Comparison of ENCODE assay signal across 9 mouse cellular contexts in genomic region chr6:92786701-92787375, GRCm38 (mm10). TPM values are rescaled to one million over a fixed set of nuclear protein-coding genes. Genes with fewer than 3 reads are reported as not detected.
DNase-seq lines count a peak whose midpoint lies in the region; ATAC-seq lines count a peak whose summit lies in the region.
"Had no signal": no experiment of that assay in that cellular context is flagged by ENCODE, and none has a peak within 500 bp of the region (broad histone marks: within the 10 kb centered on the region; RNA-seq: fewer than 3 reads in every experiment).

No protein-coding gene starts in this region.

- intact Hi-C loops in left cerebral cortex, postnatal 14 days (cut with DNase I), result loop anchor here (1.0 to 10.0 kb wide), 6 partner anchors 156 to 1678 kb away; partner anchors contain the start of gene Adamts9

- 0 out of 2 replicates have a peak overlapping the region, but pooled peaks have one; percentile 11 for H3K9ac ChIP-seq in lung, embryonic 16.5 days (ENCODE audit: low read length)
- H3K9ac ChIP-seq in forebrain, embryonic 11.5 days (ENCODE audit: low read length), result peak overlapping the region; percentile 41; the same call in 1 of the 2 replicates
- peak overlapping the region; percentile 43; the same call in 1 of the 2 replicates for H3K9ac ChIP-seq in limb, embryonic 13.5 days
- H3K9ac ChIP-seq in stomach, embryonic 15.5 days, result peak overlapping the region; percentile 4; the same call in 1 of the 2 replicates
- H3K9ac ChIP-seq: liver, embryonic 13.5 days had no signal

- H3K36me3 ChIP-seq in lung, embryonic 16.5 days (ENCODE audit: control insufficient read depth, insufficient read depth, low read length), result peaks cover 15% of the 10 kb centered on the region
- no peaks in the 10 kb centered on the region for H3K36me3 ChIP-seq in forebrain, embryonic 11.5 days (ENCODE audit: control insufficient read depth, insufficient read depth, low read length)
- peaks cover 18% of the 10 kb centered on the region for H3K36me3 ChIP-seq in limb, embryonic 13.5 days
- no peaks in the 10 kb centered on the region; the same call in 1 of the 2 replicates for H3K36me3 ChIP-seq in stomach, embryonic 15.5 days
- H3K36me3 ChIP-seq: liver, embryonic 13.5 days had no signal

- DNase-seq in lung, postnatal 10 days, result no peak
- peak; percentile 56 for DNase-seq in forebrain, embryonic 11.5 days (ENCODE audit: low spot score)
- no peak for DNase-seq in left cerebral cortex, postnatal 14 days (ENCODE audit: low spot score in 2 of 2)
- DNase-seq in urinary bladder, postnatal 4 days (ENCODE audit: low spot score in 2 of 2), result no peak

- no peaks in the 10 kb centered on the region for H3K27me3 ChIP-seq in lung, embryonic 16.5 days (ENCODE audit: control insufficient read depth, insufficient read depth, low read depth, low read length)
- 0 out of 2 replicates have a peak, but pooled peaks cover 2% of the 10 kb centered on the region for H3K27me3 ChIP-seq in forebrain, embryonic 11.5 days (ENCODE audit: control insufficient read depth, insufficient read depth, low read length)
- H3K27me3 ChIP-seq in limb, embryonic 13.5 days, result peaks cover 12% of the 10 kb centered on the region
- no peaks in the 10 kb centered on the region for H3K27me3 ChIP-seq in stomach, embryonic 15.5 days (replicated peaks)

- H3K4me3 ChIP-seq in lung, embryonic 16.5 days (ENCODE audit: low read length), result peak overlapping the region; percentile 15; the same call in 1 of the 2 replicates
- peak overlapping the region; percentile 27 for H3K4me3 ChIP-seq in forebrain, embryonic 11.5 days (ENCODE audit: low read depth, low read length)
- peak overlapping the region; percentile 34 for H3K4me3 ChIP-seq in limb, embryonic 13.5 days
- peak overlapping the region; percentile 17; the same call in 1 of the 2 replicates for H3K4me3 ChIP-seq in stomach, embryonic 15.5 days (replicated peaks)
- H3K4me3 ChIP-seq: liver, embryonic 13.5 days had no signal

- peak overlapping the region; percentile 35 for H3K4me2 ChIP-seq in lung, embryonic 16.5 days (ENCODE audit: low read depth, low read length)
- peak overlapping the region; percentile 61 for H3K4me2 ChIP-seq in forebrain, embryonic 11.5 days (ENCODE audit: low read depth, low read length, severe bottlenecking)
- H3K4me2 ChIP-seq in limb, embryonic 13.5 days (replicated peaks), result peak overlapping the region; percentile 67
- H3K4me2 ChIP-seq in stomach, embryonic 15.5 days, result peak overlapping the region; percentile 43
- H3K4me2 ChIP-seq: liver, embryonic 13.5 days had no signal

- ATAC-seq in lung, embryonic 16.5 days (ENCODE audit: low read depth), result no peak
- ATAC-seq in forebrain, embryonic 11.5 days (replicated peaks; ENCODE audit: low FRiP score), result peak; percentile 31; the same call in 1 of the 2 replicates
- ATAC-seq in limb, embryonic 13.5 days (ENCODE audit: low FRiP score, low read depth), result peak; percentile 42; the same call in 1 of the 2 replicates
- no peak for ATAC-seq in stomach, embryonic 15.5 days (ENCODE audit: insufficient read depth, low FRiP score, low read depth)
- ATAC-seq in granulocyte monocyte progenitor cell, adult 5-6 weeks (replicated peaks; ENCODE audit: poor library complexity, severe bottlenecking), result no peak

- H3K9me3 ChIP-seq in lung, embryonic 16.5 days (ENCODE audit: control insufficient read depth, low read length), result no peaks in the 10 kb centered on the region
- H3K9me3 ChIP-seq in forebrain, embryonic 11.5 days (ENCODE audit: control insufficient read depth, low read length), result no peaks in the 10 kb centered on the region
- no peaks in the 10 kb centered on the region for H3K9me3 ChIP-seq in limb, embryonic 13.5 days
- no peaks in the 10 kb centered on the region for H3K9me3 ChIP-seq in stomach, embryonic 15.5 days
- H3K9me3 ChIP-seq: liver, embryonic 13.5 days had no signal

- 26% methylated on average over 20 of the region's 20 CpGs for WGBS in lung, embryonic 16.5 days
- 2% methylated on average over 20 of the region's 20 CpGs for WGBS in forebrain, embryonic 11.5 days
- WGBS in limb, embryonic 13.5 days, result 3% methylated on average over 20 of the region's 20 CpGs
- WGBS in stomach, embryonic 15.5 days, result 20% methylated on average over 20 of the region's 20 CpGs

- H3K27ac ChIP-seq in lung, embryonic 16.5 days (ENCODE audit: low read length), result no peak overlapping the region
- no peak overlapping the region for H3K27ac ChIP-seq in forebrain, embryonic 11.5 days (ENCODE audit: low read depth, low read length)
- no peak overlapping the region for H3K27ac ChIP-seq in limb, embryonic 13.5 days
- no peak overlapping the region for H3K27ac ChIP-seq in stomach, embryonic 15.5 days
- H3K27ac ChIP-seq: liver, embryonic 13.5 days had no signal

- peaks cover 3% of the 10 kb centered on the region; the same call in 1 of the 2 replicates for H3K4me1 ChIP-seq in lung, embryonic 16.5 days (replicated peaks; ENCODE audit: control insufficient read depth, insufficient read depth, low read length)
- H3K4me1 ChIP-seq in forebrain, embryonic 11.5 days (replicated peaks; ENCODE audit: control insufficient read depth, insufficient read depth, low read length), result peaks cover 3% of the 10 kb centered on the region; the same call in 1 of the 2 replicates
- H3K4me1 ChIP-seq in limb, embryonic 13.5 days, result peaks cover 9% of the 10 kb centered on the region; the same call in 1 of the 2 replicates
- H3K4me1 ChIP-seq in stomach, embryonic 15.5 days, result 0 out of 2 replicates have a peak, but pooled peaks cover 4% of the 10 kb centered on the region
- H3K4me1 ChIP-seq: liver, embryonic 13.5 days had no signal

RNA-seq across cellular contexts. Expression of gene A730049H05Rik, which starts 29.4 kb away (rescaled TPM):
- 0.73 and 1.0 TPM in 2 replicates for polyA plus RNA-seq in lung, embryonic 16.5 days (2015; fragmentation: Nextera tagmentation; extraction: Ambion mirVana)
- 0.12 and 0.36 TPM in 2 replicates for polyA plus RNA-seq in forebrain, embryonic 11.5 days (2014; fragmentation: Nextera tagmentation; extraction: Ambion mirVana)
- polyA plus RNA-seq in limb, embryonic 13.5 days (2015; fragmentation: Nextera tagmentation; extraction: Ambion mirVana), result 1.2 and 1.4 TPM in 2 replicates
- 0.49 and 0.61 TPM in 2 replicates for polyA plus RNA-seq in stomach, embryonic 15.5 days (2015; fragmentation: Nextera tagmentation; extraction: Ambion mirVana)
- total RNA-seq in granulocyte monocyte progenitor cell, adult 5-6 weeks (2014; fragmentation: Nextera tagmentation), result not detected in 2 replicates
- not detected in 2 replicates for total RNA-seq in granulocyte monocyte progenitor cell, adult 5-6 weeks (2017)
- total RNA-seq in left cerebral cortex, postnatal 14 days (2021), result not detected

Comparison
In these comparisons a context has a peak if more than half of its experiments do, and no peak if none do; other contexts are left out.
1. ATAC-seq: peak in forebrain, embryonic 11.5 days (single experiment) and limb, embryonic 13.5 days (single experiment); none in lung, embryonic 16.5 days (single experiment), stomach, embryonic 15.5 days (single experiment) and granulocyte monocyte progenitor cell, adult 5-6 weeks (single experiment).
2. Peak in every context shown above with its lines, with median percentiles within 50 percentile points of each other: H3K4me2 ChIP-seq, H3K4me3 ChIP-seq and H3K9ac ChIP-seq.